Mouse (Mus musculus): ENCODE results near the gene Oaz2.

DNA sequence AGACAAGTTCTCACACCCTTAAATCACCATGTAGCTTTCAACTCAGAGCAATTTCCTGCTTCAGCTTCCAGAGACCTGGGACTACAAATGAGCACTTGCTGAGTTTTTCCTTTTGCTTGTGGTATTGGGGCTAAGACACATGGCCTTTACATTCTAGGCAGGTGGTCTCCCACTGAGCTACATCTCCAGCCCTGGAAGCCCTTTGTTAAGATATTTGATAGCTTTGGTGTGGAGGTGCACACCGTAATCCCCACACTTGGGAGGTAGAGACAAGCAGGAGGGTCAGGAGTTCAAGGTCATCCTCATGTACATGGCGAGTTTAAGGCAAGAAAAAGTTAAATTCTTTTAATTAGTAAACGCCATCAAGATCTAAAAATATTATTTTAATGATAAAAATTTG lies 14.4 kb downstream of the Oaz2 start:
- TF ChIP-seq GATA1 (IDR thresholded peaks at IDR 0.05; ENCODE audit: low read length) (no peak), TAL1 (IDR thresholded peaks at IDR 0.05; ENCODE audit: low read length) (no peak)
